Mouse (Mus musculus) liver, adult 2 months (tissue): ENCODE data around the gene Zfp534.
"Not testable (repeated sequence)": the region's sequence is repeated elsewhere in the genome, so short reads cannot be mapped to it uniquely, and the experiment has no call there.

Experiments used
- CTCF ChIP-seq: fragments of 200-500 bp; IDR thresholded peaks from 2 replicates; pipeline ENCODE4 v1.5.1; 2011; ENCODE audit warnings: low read depth, low read length, control low read depth
- POLR2A ChIP-seq: fragments of 200-500 bp; IDR thresholded peaks from 2 replicates; pipeline ENCODE4 v1.6.1; 2011; ENCODE audit warnings: low read length, control low read depth; ENCODE audit not compliant: insufficient read depth; ENCODE audit errors: extremely low read depth

GRCm38 (mm10) chr4:147702453-147702852 is at the start of gene Zfp534:
- not testable (repeated sequence) for TF ChIP-seq POLR2A, CTCF
